Mouse (Mus musculus): ENCODE measurements around the gene Gm11563.

- TF ChIP-seq CTCF (IDR thresholded peaks at IDR 0.05; ENCODE audit: extremely low read depth, insufficient read depth, insufficient read length, insufficient replicate concordance), result no peak
- no peak for TF ChIP-seq POLR2A (IDR thresholded peaks at IDR 0.05; ENCODE audit: low read depth, low read length)
Observed at GRCm38 (mm10) chr11:99620335-99620734, 38.4 kb downstream of the Gm11563 start, which contains the start of gene Gm11562.

Data from spleen, adult 2 months (tissue).